Mouse (Mus musculus) embryonic facial prominence, embryonic 11.5 days (tissue): ENCODE measurements around the gene Vmn2r20. TPM values are rescaled to one million over a fixed set of nuclear protein-coding genes. Genes with fewer than 3 reads are reported as not detected.

Source experiments
- polyA plus RNA-seq: library from polyadenylated mRNA; unstranded; fragments of >200 nt; fragmentation: Nextera tagmentation; extraction: Ambion mirVana; gene quantifications from 2 replicates; pipeline ENCODE4 v1.2.1, GENCODE M21; 2014

Vmn2r20 gene
- polyA plus RNA-seq, 1 experiment from 2014 or later: not detected

Other genes with a start within 250 kb of the Vmn2r20 start
- not detected in 2 replicates for gene Clec4b2, start 245.2 kb downstream of the Vmn2r20 start, polyA plus RNA-seq
- 0.62 and 0.68 TPM in 2 replicates for gene Clec4n, start 188.3 kb downstream of the Vmn2r20 start, polyA plus RNA-seq
- 0.24 TPM in 1 of 2 replicates, not detected in the other for gene Clec4d, start 156.0 kb downstream of the Vmn2r20 start, polyA plus RNA-seq
- gene Clec4e, start 128.2 kb downstream of the Vmn2r20 start, polyA plus RNA-seq: 0.10 TPM in 1 of 2 replicates, not detected in the other
- gene Vmn2r19, start 109.8 kb downstream of the Vmn2r20 start, polyA plus RNA-seq: not detected in 2 replicates
- not detected in 2 replicates for gene Vmn2r21, start 115.3 kb upstream of the Vmn2r20 start, polyA plus RNA-seq
- not detected in 2 replicates for gene Vmn2r22, start 232.6 kb upstream of the Vmn2r20 start, polyA plus RNA-seq